Mouse (Mus musculus): ENCODE data around the gene Ube2m.

Gene Ube2m

DNA sequence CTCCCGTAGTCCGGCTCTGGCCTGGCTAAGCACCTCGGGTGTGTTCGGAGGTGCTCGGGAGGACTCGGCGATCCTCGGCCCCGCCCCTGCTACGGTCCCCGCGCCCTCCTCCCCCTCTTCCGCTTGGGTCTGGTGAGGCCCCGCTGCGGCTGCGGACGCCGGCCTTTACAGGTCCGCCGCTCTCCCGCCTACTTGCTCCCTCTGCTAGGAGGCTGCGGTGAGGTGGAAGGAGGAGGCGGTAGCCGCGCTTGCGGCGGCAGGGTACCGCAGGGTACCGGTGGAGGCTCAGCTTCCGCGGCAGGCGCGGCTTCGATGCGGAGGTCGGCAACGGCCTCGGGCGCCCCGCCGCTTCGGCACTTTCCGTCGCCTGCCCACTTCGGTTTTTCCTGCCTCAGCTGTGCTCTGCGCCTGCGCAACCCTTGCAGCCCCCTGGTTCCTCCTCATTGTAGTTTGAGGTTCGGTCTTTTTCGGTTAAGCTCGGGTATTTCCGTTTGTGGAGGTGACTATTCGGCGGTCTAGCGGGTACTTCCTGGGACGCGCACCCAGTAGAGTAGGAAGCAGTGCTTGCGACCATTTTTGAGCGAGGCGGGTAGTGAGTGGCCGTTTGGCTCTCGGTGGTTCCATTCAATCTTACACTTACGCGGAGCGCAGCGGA lies at the start of gene Ube2m:
Gene Ube2m (minus strand): TSS at position 375 of the 655 bp plus-strand sequence.
- 0% methylated on average over 64 of the region's 65 CpGs for whole genome bisulfite sequencing

DNA sequence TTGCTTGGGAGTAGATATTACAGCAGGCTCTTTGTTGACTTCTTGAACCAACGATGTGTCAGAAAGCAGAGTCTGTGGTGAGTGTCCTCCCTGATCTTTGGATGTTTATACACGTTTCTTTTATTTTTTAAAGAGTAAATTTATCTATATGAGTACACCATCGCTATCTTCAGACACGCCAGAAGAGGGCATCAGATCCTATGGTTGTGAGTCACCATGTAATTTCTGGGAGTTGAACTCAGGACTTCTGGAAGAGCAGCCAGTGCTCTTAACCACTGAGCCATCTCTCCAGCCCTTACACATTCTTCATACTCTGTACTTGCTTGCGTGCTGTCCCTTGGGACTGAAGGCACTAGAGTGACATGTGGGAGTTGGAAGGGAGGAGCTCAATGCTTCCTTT lies 34.2 kb upstream of the Ube2m start:
- 68% methylated on average over 5 of the region's 5 CpGs for WGBS

DNA sequence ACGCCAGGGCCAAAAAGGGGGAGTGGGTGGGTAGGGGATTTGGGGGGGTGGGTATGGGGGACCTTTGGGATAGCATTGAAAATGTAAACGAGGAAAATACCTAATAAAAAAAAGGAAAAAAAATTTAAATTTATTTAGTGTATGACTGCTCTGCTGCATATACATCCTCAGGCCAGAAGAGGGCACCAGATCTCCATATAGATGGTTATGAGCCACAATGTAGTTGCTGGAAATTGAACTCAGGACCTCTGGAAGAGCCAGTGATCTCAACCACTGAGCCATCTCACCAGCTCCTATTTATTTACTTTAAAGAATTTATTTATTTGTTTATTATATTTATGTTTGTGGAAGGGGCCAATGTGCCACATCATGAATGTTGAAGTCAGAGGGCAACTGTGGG lies 25.3 kb upstream of the Ube2m start:
- 52% methylated on average over 2 of the region's 2 CpGs for WGBS

DNA sequence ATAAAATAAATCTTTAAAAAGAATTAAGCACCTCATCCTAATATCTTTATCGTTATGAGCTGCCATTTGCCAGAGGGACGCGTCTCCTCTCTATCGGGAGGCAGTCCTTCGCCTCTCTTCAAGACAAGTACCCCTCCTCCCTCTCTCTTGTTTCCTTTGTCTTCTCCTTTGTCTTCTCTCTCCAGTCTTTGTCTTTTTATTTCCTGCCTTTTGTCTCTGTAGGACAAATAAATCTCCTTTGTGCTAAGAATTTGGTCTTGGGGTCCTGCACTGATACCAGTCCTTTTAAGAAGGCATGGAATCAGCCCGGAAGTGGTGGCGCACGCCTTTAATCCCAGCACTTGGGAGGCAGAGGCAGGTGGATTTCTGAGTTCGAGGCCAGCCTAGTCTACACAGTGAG lies 21.5 kb upstream of the Ube2m start:
- WGBS: 87% methylated on average over 9 of the region's 9 CpGs

DNA sequence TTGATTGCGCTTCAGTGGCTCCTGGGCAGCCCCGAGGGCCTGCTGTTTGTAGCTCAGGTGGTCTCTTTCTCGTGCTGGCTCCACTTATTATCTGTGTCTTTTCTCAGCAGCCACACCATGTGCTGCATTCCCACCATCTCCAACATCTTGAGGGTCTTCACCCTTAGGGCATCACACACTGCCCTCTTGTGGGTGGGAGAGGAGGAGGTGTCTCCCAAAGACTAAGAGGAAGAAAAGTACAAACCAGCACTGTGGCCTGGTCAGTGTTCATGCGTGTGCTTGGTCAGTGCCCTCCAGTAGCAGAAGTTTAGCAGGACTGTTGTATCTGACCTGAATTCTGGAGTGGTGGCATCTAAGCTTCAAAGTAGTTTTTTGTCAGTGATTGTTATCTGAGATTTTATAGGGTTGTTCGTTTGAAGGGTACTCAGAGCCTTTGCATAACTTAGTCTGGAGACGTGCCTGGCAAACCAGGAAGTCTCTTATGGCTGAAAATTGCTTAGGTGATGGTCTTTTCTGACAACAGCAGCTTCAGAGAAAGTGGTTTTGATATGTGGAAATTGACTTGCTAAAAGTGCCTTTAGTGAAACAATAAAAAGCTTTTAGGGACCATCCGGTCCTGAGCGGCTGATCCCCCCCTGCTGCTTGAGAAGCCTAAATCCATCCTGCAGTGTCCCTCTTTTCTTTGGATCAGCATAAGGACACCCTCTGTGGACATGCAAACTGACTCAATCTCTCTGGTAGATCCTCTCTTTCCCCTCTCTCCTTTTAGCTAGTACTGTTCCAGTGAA lies 19.0 kb upstream of the Ube2m start:
- 65% methylated on average over 8 of the region's 8 CpGs for WGBS

DNA sequence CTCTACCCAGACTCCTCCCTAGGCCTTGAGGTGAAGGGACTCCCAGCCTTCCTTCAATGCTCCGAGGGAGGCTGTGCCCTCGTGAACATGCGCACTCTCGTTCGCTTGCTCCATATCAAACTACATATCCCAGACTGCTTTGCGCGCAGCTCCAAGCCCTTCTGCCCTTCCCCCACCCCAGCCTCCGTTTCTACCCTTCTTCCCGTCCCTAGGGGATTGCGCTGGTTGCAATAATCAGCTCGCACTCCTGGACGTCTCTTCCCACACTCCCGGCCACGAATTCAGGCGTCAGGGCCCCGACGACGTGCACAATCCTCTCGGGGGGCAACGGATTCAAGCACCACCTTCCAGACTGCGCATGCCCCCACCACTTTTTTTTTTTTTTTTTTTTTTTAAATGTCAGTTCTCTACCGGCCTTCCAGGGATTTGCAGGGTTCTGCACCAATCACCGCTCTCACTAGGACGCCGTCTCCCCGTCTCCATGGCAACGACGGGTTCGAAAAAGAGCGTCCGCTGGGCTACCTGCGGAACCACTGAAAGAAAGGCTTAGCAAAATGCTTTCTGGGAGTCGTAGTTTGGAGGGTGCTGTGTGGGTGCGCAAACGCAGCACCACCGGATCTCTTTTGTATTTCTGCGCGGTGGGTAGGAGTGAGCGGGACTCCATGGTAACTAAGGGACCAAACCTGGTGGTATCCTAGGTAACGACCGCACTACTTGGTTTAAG lies 16.4 kb upstream of the Ube2m start, which contains the start of gene Mzf1:
Gene Mzf1 (minus strand): TSS at position 478 of the 724 bp plus-strand sequence.
- WGBS: under 1% methylated on average over 41 of the region's 41 CpGs

DNA sequence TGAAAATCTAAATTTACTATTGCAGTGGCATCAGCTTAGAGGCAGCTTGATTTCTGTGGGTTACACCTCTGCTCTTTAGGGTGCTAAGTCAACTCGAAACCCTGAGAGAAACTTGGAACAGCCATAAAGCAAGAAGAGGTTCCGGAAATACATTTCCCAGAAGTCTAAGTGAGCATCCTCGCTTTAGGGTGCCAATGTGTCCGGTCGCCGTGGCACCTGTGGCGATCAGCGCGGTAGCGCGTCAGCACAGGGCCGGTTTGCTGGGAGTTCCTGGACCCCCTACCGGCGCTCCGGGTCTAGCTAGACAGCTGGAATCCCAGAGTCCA lies 15.8 kb upstream of the Ube2m start:
- 1% methylated on average over 15 of the region's 15 CpGs for WGBS

DNA sequence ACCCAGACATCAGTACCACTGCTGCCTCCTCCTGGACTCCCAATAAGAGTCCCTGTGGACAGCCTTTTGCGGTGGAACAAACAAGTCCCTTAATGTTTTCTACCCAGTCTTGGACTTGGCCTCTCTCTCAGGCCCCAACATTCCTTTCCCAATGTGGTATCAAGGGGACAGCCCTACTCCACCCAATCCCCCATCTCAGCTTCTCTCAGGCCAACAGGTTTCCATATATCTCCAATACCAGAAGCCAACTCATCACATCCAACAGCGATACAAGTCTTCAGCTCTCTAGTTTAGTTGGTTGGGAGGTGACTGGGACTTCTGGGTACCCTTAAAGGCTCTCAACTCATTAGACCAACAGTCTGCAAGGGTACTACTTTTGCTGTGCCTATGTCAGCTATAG lies 15.4 kb upstream of the Ube2m start:
- 90% methylated on average over 2 of the region's 2 CpGs for WGBS

DNA sequence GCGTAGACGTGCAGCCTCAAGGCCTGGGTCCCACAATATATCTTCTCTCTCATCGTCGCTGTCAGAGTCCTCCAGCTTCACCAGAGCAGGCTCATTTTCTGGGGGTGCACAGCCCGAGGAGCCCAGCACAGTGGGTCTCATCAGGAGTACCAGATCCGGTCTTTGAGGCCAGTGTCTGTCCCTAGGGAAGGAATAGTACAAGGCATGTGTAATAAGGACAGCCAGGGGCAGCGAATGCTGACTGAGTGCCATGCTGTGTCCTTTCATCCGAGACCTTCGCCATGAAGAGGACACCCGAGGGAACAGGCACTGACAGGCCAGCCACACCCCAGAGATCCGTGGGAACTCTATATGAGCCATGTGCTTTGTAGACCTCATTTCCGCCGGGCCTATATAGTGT lies 14.9 kb upstream of the Ube2m start:
- 90% methylated on average over 13 of the region's 13 CpGs for WGBS

DNA sequence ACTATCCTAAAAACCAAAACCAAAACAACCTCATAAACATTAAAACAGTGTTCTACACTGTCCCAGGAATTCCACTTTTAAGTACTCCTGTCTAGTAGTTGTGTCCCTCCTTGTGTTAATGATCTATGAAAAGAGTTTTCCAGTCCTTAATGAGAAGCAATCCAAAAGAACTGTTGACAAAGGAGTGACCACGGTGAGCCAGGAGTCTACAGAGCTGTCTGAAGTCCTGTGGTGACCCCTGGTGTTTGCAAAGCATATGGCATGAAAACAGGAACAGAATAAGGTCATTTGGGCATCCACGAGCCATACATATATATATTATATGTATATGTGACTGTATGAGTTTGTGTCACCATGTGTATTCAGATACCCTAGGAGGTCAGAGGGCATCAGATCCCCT lies 8.0 kb upstream of the Ube2m start:
- WGBS: 9% methylated on average over 2 of the region's 2 CpGs

DNA sequence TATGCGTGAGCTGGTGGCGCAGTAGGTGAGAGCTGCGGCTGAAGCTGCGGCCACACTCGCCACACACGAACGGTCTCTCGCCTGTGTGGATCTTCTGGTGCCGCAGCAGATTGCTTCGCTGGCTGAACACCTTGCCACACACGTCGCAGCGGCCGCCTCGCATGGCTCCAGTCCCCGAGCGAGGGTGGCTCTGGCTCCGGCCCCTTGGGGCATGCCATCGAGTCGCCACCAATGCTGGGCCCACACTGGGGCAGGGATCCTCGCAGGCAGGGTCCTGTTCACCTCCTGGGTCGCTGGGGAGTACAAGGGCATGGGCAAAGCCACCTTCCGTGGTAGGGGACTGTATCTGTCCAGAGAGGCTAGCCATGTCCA lies 6.2 kb upstream of the Ube2m start:
- WGBS: 10% methylated on average over 23 of the region's 23 CpGs

DNA sequence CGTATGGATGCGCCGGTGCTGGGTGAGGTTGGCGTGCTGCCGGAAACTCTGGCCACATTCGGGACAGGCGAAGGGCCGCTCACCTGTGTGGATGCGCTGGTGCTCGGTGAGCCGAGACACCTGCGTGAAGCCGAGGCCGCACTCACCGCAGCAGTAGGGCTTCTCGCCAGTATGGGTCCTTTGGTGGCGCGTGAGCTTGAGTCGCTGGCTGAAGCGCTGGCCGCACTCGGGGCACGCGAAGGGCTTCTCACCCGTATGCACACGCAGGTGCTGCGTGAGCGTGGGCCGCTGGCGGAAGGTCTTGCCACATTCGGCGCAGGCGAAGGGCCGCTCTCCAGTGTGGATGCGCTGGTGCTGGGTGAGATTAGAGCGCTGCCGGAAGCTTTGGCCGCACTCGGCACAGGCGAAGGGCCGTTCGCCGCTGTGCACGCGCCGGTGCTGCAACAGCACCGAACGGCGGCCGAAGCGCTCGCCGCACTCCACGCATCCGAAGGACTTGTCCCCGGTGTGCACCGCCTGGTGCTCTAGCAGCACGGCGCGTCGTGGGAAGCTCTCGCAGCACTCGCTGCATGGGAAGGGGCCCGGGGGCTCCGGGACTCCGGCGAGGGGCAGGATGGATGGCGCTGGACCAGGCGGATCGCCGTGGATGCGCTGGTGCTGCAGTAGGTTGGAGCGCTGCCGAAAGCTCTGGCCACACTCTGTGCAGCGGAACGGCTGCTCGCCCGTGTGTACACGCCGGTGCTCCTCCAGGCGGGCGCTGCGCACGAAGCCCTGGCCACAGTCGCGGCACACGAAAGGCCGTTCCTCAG lies 5.6 kb upstream of the Ube2m start:
- 10% methylated on average over 88 of the region's 88 CpGs for WGBS

DNA sequence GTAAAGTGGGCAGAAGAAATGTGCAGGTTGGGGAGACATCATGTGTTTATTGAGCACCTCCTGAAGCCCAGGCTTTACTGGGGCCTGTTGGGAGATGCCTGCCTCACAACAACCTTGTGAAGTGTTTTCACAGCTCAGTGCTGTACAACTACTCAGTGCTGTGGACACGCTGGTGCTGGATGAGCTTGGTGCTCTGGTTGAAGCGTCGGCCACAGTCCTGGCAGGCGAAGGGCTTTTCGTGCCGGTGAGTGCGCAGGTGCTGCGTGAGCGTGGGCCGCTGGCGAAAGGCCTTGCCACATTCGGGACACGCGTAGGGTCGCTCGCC lies 5.0 kb upstream of the Ube2m start:
- WGBS: 59% methylated on average over 16 of the region's 16 CpGs

DNA sequence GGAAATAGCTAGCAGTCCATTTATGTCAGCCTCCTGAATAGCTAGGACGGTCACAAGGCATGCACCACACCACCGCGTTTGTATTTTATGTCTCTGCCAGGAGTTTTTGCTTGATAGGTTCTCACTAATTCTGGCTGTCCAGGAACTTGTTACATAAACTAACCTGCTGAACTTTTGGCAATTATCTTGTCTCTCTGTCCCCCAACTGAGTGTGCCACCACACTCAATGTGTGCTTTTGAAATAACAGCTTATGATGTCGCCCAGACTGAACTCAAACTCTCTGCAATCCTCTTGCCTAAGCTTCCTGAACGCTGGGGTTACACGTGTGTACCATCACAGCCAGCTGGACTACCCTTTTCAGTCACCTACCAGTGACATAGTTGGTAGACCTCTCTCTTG lies 4.4 kb upstream of the Ube2m start:
- WGBS: 83% methylated on average over 6 of the region's 6 CpGs

DNA sequence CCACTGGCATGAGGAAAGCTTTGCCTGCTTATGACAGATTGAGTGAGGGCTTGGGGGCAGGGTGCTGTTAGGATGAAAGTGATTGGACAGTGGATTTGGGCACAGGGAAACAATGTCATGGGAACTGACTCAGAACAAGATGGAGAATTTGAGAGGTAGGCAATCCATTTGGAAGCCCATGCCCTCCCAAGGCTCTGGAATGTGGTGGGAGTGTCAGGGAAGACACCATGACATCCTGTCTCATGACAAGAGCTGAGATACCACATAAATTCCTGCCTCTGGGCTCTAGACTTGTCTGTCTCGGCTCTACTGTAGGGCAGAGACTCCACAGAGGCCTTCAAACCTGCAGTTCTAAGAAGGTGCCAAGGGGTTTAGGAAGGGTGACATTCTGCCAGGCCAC lies 3.2 kb upstream of the Ube2m start:
- 92% methylated on average over 1 of the region's 1 CpGs for WGBS

DNA sequence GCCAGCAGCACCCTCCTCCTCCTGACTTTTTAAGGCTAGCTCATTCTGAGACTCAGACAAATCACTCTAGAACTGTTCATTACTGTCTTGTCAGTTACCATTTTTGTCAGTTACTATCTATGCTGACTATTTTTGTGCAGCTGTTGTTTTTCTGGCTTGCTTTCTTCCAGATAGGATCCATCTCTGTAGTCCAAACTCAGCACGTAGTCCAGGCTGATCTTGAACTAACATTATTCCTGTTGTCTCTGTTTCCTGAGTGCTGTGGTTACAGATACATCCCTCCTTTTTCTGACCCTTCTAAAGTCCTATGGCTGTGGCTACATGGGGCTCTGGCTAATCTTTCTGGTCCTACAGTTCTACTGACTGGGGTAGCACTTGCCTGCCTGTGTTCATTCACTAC lies 1.1 kb upstream of the Ube2m start:
- WGBS: 43% methylated on average over 1 of the region's 1 CpGs

DNA sequence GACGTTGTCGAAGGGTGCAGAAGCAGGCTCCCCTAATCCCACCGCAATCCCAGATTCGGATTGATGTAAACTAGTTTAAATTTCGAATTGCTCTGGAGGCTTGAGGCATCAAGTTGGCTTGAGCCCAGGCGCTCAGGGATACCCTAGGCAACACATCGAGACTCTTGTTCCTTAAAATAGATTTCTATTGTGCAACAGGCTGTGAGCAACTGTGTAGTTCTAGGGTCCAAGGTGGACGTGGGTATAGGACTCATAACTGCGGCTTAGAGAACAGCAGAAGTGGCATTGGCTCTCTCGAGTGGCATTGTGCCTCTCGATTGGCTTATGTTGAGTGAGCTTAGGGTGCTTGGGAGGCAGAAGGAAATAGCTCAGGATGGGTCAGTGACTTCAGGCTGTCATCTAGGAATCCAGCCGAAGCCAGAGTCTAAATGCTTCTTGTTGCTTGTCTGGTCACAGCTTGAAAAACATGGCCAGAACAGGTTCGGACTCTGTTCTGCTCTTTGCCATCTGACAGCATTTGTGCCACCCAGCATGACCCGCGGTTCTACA lies 620 bp upstream of the Ube2m start:
- 4% methylated on average over 15 of the region's 15 CpGs for WGBS

DNA sequence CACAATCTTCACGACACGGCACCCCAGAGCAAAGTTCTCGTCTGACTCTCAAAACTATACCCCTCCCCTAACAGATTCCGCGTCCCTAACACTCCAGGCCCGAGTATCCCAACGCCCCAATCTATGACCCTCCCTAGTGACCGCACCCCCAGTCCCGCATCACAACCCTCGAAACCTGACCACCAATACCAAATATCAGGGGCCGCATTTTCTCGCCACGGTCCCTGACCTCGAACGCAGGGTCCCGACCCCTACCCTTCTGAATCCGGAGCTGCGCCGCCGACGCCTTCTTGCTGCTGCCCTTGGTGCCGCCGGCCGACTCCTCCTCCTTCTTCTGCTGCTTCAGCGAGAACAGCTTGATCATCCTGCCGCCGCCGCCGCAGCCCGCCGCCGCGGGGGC lies 709 bp downstream of the Ube2m start:
- WGBS: under 1% methylated on average over 33 of the region's 33 CpGs

DNA sequence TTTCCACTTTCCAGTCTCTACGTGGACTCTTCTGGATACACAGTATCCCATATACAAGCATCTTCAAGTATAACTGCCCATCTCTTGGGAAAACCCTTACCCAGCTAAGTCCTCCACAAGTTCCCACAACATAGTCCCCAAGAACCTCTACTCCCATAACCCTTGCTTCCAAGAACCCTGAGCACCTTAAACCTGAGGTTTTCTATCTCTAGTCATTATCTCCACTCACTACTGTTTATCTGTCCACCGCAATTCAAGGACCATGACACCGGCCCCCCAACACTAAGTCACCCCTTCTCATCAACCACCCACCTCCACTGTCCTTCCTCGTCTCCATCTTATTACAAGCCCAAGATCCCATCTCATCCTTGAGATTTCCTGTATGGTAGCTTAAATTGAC lies 1.3 kb downstream of the Ube2m start:
- WGBS: 21% methylated on average over 4 of the region's 4 CpGs

DNA sequence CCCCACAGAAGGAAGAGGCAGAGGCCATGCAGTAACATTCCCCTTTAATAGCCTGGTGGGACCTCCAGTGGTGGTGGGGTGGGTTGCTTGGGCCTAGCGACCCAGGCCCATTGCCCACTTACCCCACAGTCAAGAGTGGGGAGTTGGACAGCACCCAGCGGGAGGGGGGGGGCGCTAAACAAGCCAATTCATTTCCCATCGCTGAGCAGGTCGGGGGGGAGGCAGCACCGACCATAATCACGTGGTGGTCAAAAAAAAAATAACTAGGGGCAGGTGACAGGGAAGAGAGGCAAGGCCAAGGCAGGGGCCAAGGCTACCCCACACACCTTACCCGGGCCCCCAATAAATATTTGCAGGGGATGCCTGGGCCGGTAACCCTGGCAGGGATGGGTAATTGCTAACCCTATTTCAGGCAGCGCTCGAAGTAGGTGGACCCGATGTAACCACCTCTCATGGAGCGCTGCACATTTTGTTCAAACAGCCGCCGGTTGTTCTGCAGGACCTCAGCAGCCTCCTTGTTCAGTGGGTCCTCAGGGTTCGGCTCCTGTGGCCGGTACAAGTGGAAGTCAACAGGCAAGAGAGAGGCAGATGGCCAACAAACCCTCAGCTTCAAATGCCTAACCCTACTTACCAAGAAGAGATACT lies 2.7 kb downstream of the Ube2m start:
- WGBS: 76% methylated on average over 17 of the region's 17 CpGs

DNA sequence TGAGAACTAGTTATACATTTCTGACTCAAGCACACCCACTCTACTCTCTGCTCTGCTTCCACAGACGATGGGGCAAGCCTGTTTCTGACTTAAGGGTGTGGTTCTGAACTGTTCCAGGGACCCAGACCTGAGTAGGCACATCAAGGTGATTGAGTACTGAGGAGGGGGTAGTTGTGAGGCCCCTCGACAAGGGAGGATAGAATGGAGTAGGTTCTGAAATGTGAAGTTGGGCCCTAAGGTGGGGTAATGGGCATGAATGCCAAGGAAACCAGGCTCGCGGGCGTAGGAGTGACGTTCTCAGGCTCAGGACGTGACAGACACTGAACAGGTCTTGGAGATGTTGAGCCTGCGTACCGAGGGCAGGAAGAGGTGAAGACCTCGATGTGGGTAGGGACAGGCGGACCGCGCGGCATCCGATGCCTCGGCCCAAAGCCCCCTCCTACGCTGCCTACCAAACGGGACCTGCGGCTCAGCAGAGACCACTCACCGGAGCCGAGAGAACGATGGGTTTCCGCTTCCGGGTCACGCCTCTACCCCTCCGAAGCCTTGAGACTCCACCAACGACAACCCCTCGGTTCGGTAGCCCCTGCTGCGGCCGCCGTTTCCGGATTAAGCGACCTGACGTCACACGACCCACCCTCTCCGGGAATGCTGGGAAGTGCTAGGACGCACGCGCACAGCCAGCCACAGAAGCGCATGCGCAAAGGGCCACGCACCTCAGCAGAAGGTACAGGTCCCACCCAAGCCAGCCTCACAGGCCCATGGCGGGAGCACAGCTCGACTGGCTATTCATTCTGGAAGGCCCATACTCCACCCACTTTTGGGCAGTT lies 3.7 kb downstream of the Ube2m start, which contains the start of gene Chmp2a:
Gene Chmp2a (minus strand): TSS at position 660 of the 830 bp plus-strand sequence.
- under 1% methylated on average over 45 of the region's 45 CpGs for WGBS
